ENCODE assay signal across 20 mouse cellular contexts in genomic region chr1:60799795-60800345, GRCm38 (mm10).
A peak's percentile ranks its signal among the peaks of the same experiment; 100 is the strongest.
DNase-seq lines count a peak whose midpoint lies in the region; ATAC-seq and TF ChIP-seq lines count a peak whose summit lies in the region.
"Had no signal": no experiment of that assay in that cellular context is flagged by ENCODE, and none has a peak within 500 bp of the region (broad histone marks: within the 10 kb centered on the region; RNA-seq: fewer than 3 reads in every experiment).

No protein-coding gene starts in this region.

- no peaks in the 10 kb centered on the region for H3K36me3 ChIP-seq in lung, embryonic 14.5 days (ENCODE audit: insufficient read depth)
- H3K36me3 ChIP-seq: embryonic facial prominence, embryonic 15.5 days; forebrain, embryonic 12.5 days; G1E; heart, embryonic 10.5 days; liver, embryonic 12.5 days; midbrain, embryonic 10.5 days had no signal

- no peak for ATAC-seq in lung, embryonic 14.5 days (ENCODE audit: insufficient read depth)
- ATAC-seq: hindbrain, embryonic 16.5 days; liver, embryonic 12.5 days had no signal

- H3K4me1 ChIP-seq in lung, embryonic 14.5 days (ENCODE audit: insufficient read depth): no peaks in the 10 kb centered on the region
- H3K4me1 ChIP-seq: embryonic facial prominence, embryonic 15.5 days; forebrain, embryonic 12.5 days; liver, embryonic 12.5 days; midbrain, embryonic 10.5 days had no signal

- H3K27ac ChIP-seq in lung, embryonic 14.5 days (ENCODE audit: low read depth): no peak overlapping the region
- H3K27ac ChIP-seq: embryonic facial prominence, embryonic 15.5 days; forebrain, embryonic 12.5 days; heart, embryonic 10.5 days; layer of hippocampus, adult 2 months; liver, embryonic 12.5 days; midbrain, embryonic 10.5 days had no signal

- H3K27me3 ChIP-seq in lung, embryonic 14.5 days (ENCODE audit: insufficient read depth, low read length): no peaks in the 10 kb centered on the region
- H3K27me3 ChIP-seq: embryonic facial prominence, embryonic 15.5 days; forebrain, embryonic 12.5 days; liver, embryonic 12.5 days had no signal

- DNase-seq in heart, adult 11 months: peak; percentile 83
- DNase-seq in heart, adult 8-10 months (ENCODE audit: low spot score): no peak
- DNase-seq in lung, embryonic 14.5 days: peak; percentile 79
- DNase-seq in lung, adult 18-20 months: no peak
- DNase-seq in Muller cell, postnatal 12 days (ENCODE audit: inconsistent ontology term): peak; percentile 25
- DNase-seq in brain, embryonic 14.5 days (ENCODE audit: low read depth): peak; percentile 35
- no peak for DNase-seq in retina, embryonic 14.5 days (ENCODE audit: low spot score)
- DNase-seq: adrenal gland, postnatal 14 days; cerebellum, postnatal 36 days; kidney, adult 9 months; lung, postnatal 14 days; thymus, adult 18-20 months had no signal

- no peak overlapping the region for H3K4me2 ChIP-seq in lung, embryonic 14.5 days
- H3K4me2 ChIP-seq: embryonic facial prominence, embryonic 15.5 days; forebrain, embryonic 12.5 days; liver, embryonic 12.5 days had no signal

- H3K9me3 ChIP-seq in lung, embryonic 14.5 days (ENCODE audit: low read depth, low read length): no peaks in the 10 kb centered on the region
- H3K9me3 ChIP-seq: embryonic facial prominence, embryonic 15.5 days; forebrain, embryonic 12.5 days; G1E; heart, embryonic 10.5 days; liver, embryonic 12.5 days; midbrain, embryonic 10.5 days had no signal

- TF ChIP-seq CTCF in lung, embryonic 14.5 days (IDR thresholded peaks at IDR 0.05; ENCODE audit: low read depth): no peak
- TF ChIP-seq CTCF in brain, embryonic 14.5 days (IDR thresholded peaks at IDR 0.05; ENCODE audit: borderline replicate concordance, extremely low read depth, insufficient read depth, insufficient read length): no peak

- TF ChIP-seq POLR2A in brain, embryonic 14.5 days (IDR thresholded peaks at IDR 0.05; ENCODE audit: borderline replicate concordance, extremely low read depth, insufficient read depth, insufficient read length, poor library complexity, severe bottlenecking): no peak

- no peak overlapping the region for H3K9ac ChIP-seq in lung, embryonic 14.5 days
- H3K9ac ChIP-seq: embryonic facial prominence, embryonic 15.5 days; forebrain, embryonic 12.5 days; liver, embryonic 12.5 days had no signal

- H3K4me3 ChIP-seq in lung, embryonic 14.5 days (ENCODE audit: low read depth, low read length): no peak overlapping the region
- H3K4me3 ChIP-seq: embryonic facial prominence, embryonic 15.5 days; forebrain, embryonic 12.5 days; heart, embryonic 10.5 days; layer of hippocampus, adult 2 months; liver, embryonic 12.5 days; midbrain, embryonic 10.5 days had no signal

- WGBS in lung, embryonic 14.5 days: 32% methylated on average over 1 of the region's 1 CpGs

Comparison
In these comparisons a context has a peak if more than half of its experiments do, and no peak if none do; other contexts are left out.
1. DNase-seq: peak in heart, adult 11 months (single experiment), lung, embryonic 14.5 days (single experiment), Muller cell, postnatal 12 days (single experiment) and brain, embryonic 14.5 days (single experiment); none in heart, adult 8-10 months (single experiment), lung, adult 18-20 months (0 of 2) and retina, embryonic 14.5 days (single experiment).